In genomic region chr2:92464690-92465089, GRCm38 (mm10) we compare ENCODE assay signal across 17 mouse cellular contexts. TPM values are rescaled to one million over a fixed set of nuclear protein-coding genes. Genes with fewer than 3 reads are reported as not detected.
A peak's percentile ranks its signal among the peaks of the same experiment; 100 is the strongest.
DNase-seq lines count a peak whose midpoint lies in the region; ATAC-seq and TF ChIP-seq lines count a peak whose summit lies in the region.
"Had no signal": no experiment of that assay in that cellular context is flagged by ENCODE, and none has a peak within 500 bp of the region (broad histone marks: within the 10 kb centered on the region; RNA-seq: fewer than 3 reads in every experiment).

No protein-coding gene starts in this region.

- no peaks in the 10 kb centered on the region for H3K36me3 ChIP-seq in intestine, embryonic 15.5 days
- H3K36me3 ChIP-seq in intestine, embryonic 16.5 days (ENCODE audit: control insufficient read depth, insufficient read depth, low read length) = no peaks in the 10 kb centered on the region
- H3K36me3 ChIP-seq in myocyte (ENCODE audit: control insufficient read depth, insufficient read depth) = no peaks in the 10 kb centered on the region
- H3K36me3 ChIP-seq: embryonic facial prominence, embryonic 15.5 days; limb, embryonic 13.5 days had no signal

- H3ac ChIP-seq in myocyte (ENCODE audit: control insufficient read depth, insufficient read length) = no peak overlapping the region

- H3K27ac ChIP-seq in intestine, embryonic 15.5 days = no peak overlapping the region
- H3K27ac ChIP-seq in intestine, embryonic 16.5 days (ENCODE audit: low read length) = no peak overlapping the region
- H3K27ac ChIP-seq in bone marrow, adult 2 months (ENCODE audit: control insufficient read depth, insufficient read depth, low read depth, low read length, poor library complexity) = peak overlapping the region; percentile 80; the same call in 1 of the 2 replicates
- H3K27ac ChIP-seq: embryonic facial prominence, embryonic 15.5 days; forebrain, embryonic 13.5 days; heart, adult 2 months; limb, embryonic 13.5 days had no signal

- no peak for TF ChIP-seq CTCF in bone marrow, adult 2 months (IDR thresholded peaks at IDR 0.05; ENCODE audit: control insufficient read depth, insufficient read depth, low read length)

- 66% methylated on average over 3 of the region's 3 CpGs for WGBS in intestine, embryonic 15.5 days
- 62% methylated on average over 3 of the region's 3 CpGs for WGBS in intestine, embryonic 16.5 days
- WGBS in bone marrow, adult 2 months = 21% methylated on average over 3 of the region's 3 CpGs

- no peak overlapping the region for H3K4me3 ChIP-seq in intestine, embryonic 15.5 days (replicated peaks)
- H3K4me3 ChIP-seq in intestine, embryonic 16.5 days (ENCODE audit: low read length) = no peak overlapping the region
- no peak overlapping the region for H3K4me3 ChIP-seq in bone marrow, adult 2 months (replicated peaks; ENCODE audit: control insufficient read depth, low read depth, low read length)
- H3K4me3 ChIP-seq in myocyte = no peak overlapping the region
- H3K4me3 ChIP-seq: embryonic facial prominence, embryonic 15.5 days; forebrain, embryonic 13.5 days; heart, adult 2 months; limb, embryonic 13.5 days had no signal

- ATAC-seq in intestine, embryonic 15.5 days = 0 out of 2 replicates have a peak, but pooled peaks have one; percentile 6
- no peak for ATAC-seq in intestine, embryonic 16.5 days
- ATAC-seq: forebrain, embryonic 13.5 days had no signal

- no peak overlapping the region for H3K4me2 ChIP-seq in intestine, embryonic 15.5 days (replicated peaks)
- H3K4me2 ChIP-seq in intestine, embryonic 16.5 days (ENCODE audit: low read depth, low read length) = no peak overlapping the region
- H3K4me2 ChIP-seq in myocyte (ENCODE audit: low read depth) = peak overlapping the region; percentile 69
- H3K4me2 ChIP-seq: embryonic facial prominence, embryonic 15.5 days; forebrain, embryonic 13.5 days; limb, embryonic 13.5 days had no signal

- H3K4me1 ChIP-seq in intestine, embryonic 15.5 days (replicated peaks) = peaks cover 8% of the 10 kb centered on the region
- H3K4me1 ChIP-seq in intestine, embryonic 16.5 days (ENCODE audit: control insufficient read depth, insufficient read depth, low read length) = peaks cover 5% of the 10 kb centered on the region
- peaks cover 5% of the 10 kb centered on the region for H3K4me1 ChIP-seq in bone marrow, adult 2 months (ENCODE audit: control insufficient read depth, insufficient read depth, low read length)

- H3K27me3 ChIP-seq in intestine, embryonic 15.5 days (replicated peaks) = peaks cover 3% of the 10 kb centered on the region; the same call in 1 of the 2 replicates
- H3K27me3 ChIP-seq in intestine, embryonic 16.5 days (replicated peaks; ENCODE audit: control insufficient read depth, insufficient read depth, low read length) = 0 out of 2 replicates have a peak, but pooled peaks cover 7% of the 10 kb centered on the region
- no peaks in the 10 kb centered on the region for H3K27me3 ChIP-seq in myocyte (ENCODE audit: control insufficient read depth, insufficient read depth, insufficient read length)

- H3K9me3 ChIP-seq in intestine, embryonic 15.5 days = no peaks in the 10 kb centered on the region
- no peaks in the 10 kb centered on the region for H3K9me3 ChIP-seq in intestine, embryonic 16.5 days (ENCODE audit: control insufficient read depth, low read length)
- H3K9me3 ChIP-seq: embryonic facial prominence, embryonic 15.5 days; forebrain, embryonic 13.5 days; limb, embryonic 13.5 days had no signal

- DNase-seq in 416B (ENCODE audit: low read depth) = peak; percentile 45
- DNase-seq in Muller cell, postnatal 12 days (ENCODE audit: inconsistent ontology term) = no peak
- no peak for DNase-seq in cerebellum, adult 9-11 months
- DNase-seq in urinary bladder, postnatal 36 days (ENCODE audit: low spot score in 2 of 2) = no peak
- DNase-seq: cerebellum, adult 11 months; heart, adult 2 months; heart, postnatal 10 days; kidney, postnatal 14 days; lung, adult 18-20 months; right cerebral cortex, postnatal 4 days had no signal

- H3K9ac ChIP-seq in intestine, embryonic 15.5 days = no peak overlapping the region
- no peak overlapping the region for H3K9ac ChIP-seq in intestine, embryonic 16.5 days (ENCODE audit: low read depth, low read length)
- H3K9ac ChIP-seq: embryonic facial prominence, embryonic 15.5 days; forebrain, embryonic 13.5 days; limb, embryonic 13.5 days had no signal

- H3K79me2 ChIP-seq in myocyte (ENCODE audit: control insufficient read depth, insufficient read depth) = no peaks in the 10 kb centered on the region

- no peak for TF ChIP-seq POLR2A in bone marrow, adult 2 months (IDR thresholded peaks at IDR 0.05; ENCODE audit: borderline replicate concordance, control insufficient read depth, low read depth, low read length)
- no peak for TF ChIP-seq POLR2A in myocyte (IDR thresholded peaks at IDR 0.05; ENCODE audit: insufficient read length, low read depth)

TF ChIP-seq in myocyte, 11 proteins besides CTCF, POLR2A, EP300 and RAD21:
- TF ChIP-seq MYOG (IDR thresholded peaks at IDR 0.05; ENCODE audit: control insufficient read depth in 1 of 3, insufficient read depth in 1 of 3, insufficient read length in 2 of 3, low read depth in 2 of 3) (peak in 2 of 3 experiments; percentile 48 to 85), TCF3 (IDR thresholded peaks at IDR 0.05; ENCODE audit: insufficient read length, low read depth) (no peak), POLR2AphosphoS2 (IDR thresholded peaks at IDR 0.05; ENCODE audit: insufficient read length, low read depth) (no peak), TCF12 (IDR thresholded peaks at IDR 0.05; ENCODE audit: insufficient read depth, poor library complexity, severe bottlenecking) (peak; percentile 33), MYOD1 (IDR thresholded peaks at IDR 0.05; ENCODE audit: control insufficient read depth in 1 of 3, insufficient read length in 2 of 3, low read depth in 2 of 3) (peak in 2 of 3 experiments; percentile 35 to 88), E2F4 (IDR thresholded peaks at IDR 0.05; ENCODE audit: insufficient read depth) (no peak), USF1 (IDR thresholded peaks at IDR 0.05; ENCODE audit: low read depth) (no peak), SRF (IDR thresholded peaks at IDR 0.05; ENCODE audit: control insufficient read depth, insufficient read length, low read depth) (no peak), CEBPB (IDR thresholded peaks at IDR 0.05; ENCODE audit: insufficient read depth, poor library complexity, severe bottlenecking) (peak; percentile 87), REST (IDR thresholded peaks at IDR 0.05; ENCODE audit: insufficient read depth, insufficient read length) (no peak), MAX (IDR thresholded peaks at IDR 0.05; ENCODE audit: low read depth) (no peak)
TF ChIP-seq in myocyte: peak in this region for 4.

RNA-seq across cellular contexts. Expression of gene Slc35c1, which starts 4.4 kb away (rescaled TPM):
- 37.3 and 44.5 TPM in 2 replicates for polyA plus RNA-seq in intestine, embryonic 15.5 days (2015; fragmentation: Nextera tagmentation; extraction: Ambion mirVana)
- polyA plus RNA-seq in intestine, embryonic 16.5 days (2015; fragmentation: Nextera tagmentation; extraction: Ambion mirVana) = 57.6 and 62.3 TPM in 2 replicates
- polyA plus RNA-seq in bone marrow, adult 2 months (2011; ENCODE audit: insufficient read depth, insufficient read length, low replicate concordance, missing spikeins) = 8.6 and 18.5 TPM in 2 replicates
- polyA plus RNA-seq in myocyte (2012; fragmentation: generic; extraction: Trizol) = 13.8 TPM

RNA-seq across cellular contexts. Expression of gene Cry2, which starts 30.8 kb away (rescaled TPM):
- polyA plus RNA-seq in intestine, embryonic 15.5 days (2015; fragmentation: Nextera tagmentation; extraction: Ambion mirVana) = 14.5 and 15.8 TPM in 2 replicates
- 14.5 and 15.3 TPM in 2 replicates for polyA plus RNA-seq in intestine, embryonic 16.5 days (2015; fragmentation: Nextera tagmentation; extraction: Ambion mirVana)
- 4.8 and 8.0 TPM in 2 replicates for polyA plus RNA-seq in bone marrow, adult 2 months (2011; ENCODE audit: insufficient read depth, insufficient read length, low replicate concordance, missing spikeins)
- polyA plus RNA-seq in myocyte (2012; fragmentation: generic; extraction: Trizol) = 9.3 TPM
